Mouse (Mus musculus) olfactory bulb, adult 2 months (tissue): ENCODE measurements at regions not wholly inside any gene's neighbourhood (a gene's known extent, or its start where the extent isn't known, plus 50 kb on each side); places are given as distances from the start of the nearest gene placed in this dataset.
"Not testable (repeated sequence)": the region's sequence is repeated elsewhere in the genome, so short reads cannot be mapped to it uniquely, and the experiment has no call there.

Source experiments
- CTCF ChIP-seq: fragments of 200-500 bp; IDR thresholded peaks from 2 replicates; pipeline ENCODE4 v1.5.1; 2012; ENCODE audit warnings: low read depth, mild to moderate bottlenecking, low read length, moderate library complexity; ENCODE audit not compliant: insufficient read depth
- POLR2A ChIP-seq: fragments of 200-500 bp; IDR thresholded peaks from 2 replicates; pipeline ENCODE4 v1.6.1; 2012; ENCODE audit warnings: mild to moderate bottlenecking, low read depth, low read length, moderate library complexity; ENCODE audit not compliant: insufficient read depth

GRCm38 (mm10) chr1:164517362-164517761 lies 59.2 kb upstream of the Atp1b1 start:
- not testable (repeated sequence) for TF ChIP-seq POLR2A, CTCF
